Mouse (Mus musculus): ENCODE results near the gene Pithd1.
"Not testable (repeated sequence)": the region's sequence is repeated elsewhere in the genome, so short reads cannot be mapped to it uniquely, and the experiment has no call there.

The Pithd1 gene

DNA sequence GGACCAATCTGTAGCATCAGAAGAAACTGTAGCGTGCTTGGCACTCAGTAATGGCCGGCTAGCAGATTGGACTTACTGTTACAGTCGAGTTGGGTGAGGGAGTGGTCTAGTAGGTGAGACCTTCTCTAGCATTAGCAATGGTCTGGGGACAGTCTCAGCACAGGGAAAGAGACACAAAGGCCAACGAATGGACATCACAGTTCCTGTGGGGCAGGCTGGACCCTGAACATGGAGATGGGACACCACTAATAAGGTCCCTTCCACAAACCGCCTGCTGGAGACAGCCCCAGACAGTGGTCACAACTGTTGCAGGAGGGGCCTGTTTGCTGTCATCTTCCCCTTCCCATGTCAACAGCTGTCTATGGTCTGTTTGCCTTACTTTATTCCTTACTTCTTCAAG, 25.4 kb downstream of the Pithd1 start:
- DNase-seq (ENCODE audit: low spot score), result no peak

- DNase-seq (ENCODE audit: low spot score), result no peak
These were observed 26.3 kb downstream of the Pithd1 start for GRCm38 (mm10) chr4:135960717-135961116.

GRCm38 (mm10) chr4:135958354-135958753, 28.7 kb downstream of the Pithd1 start:
- no peak for DNase-seq (ENCODE audit: low spot score)

- DNase-seq (ENCODE audit: low spot score), result no peak
These were observed 31.2 kb downstream of the Pithd1 start for GRCm38 (mm10) chr4:135955886-135956285.

GRCm38 (mm10) chr4:135954241-135954640, 32.8 kb downstream of the Pithd1 start:
- no peak for DNase-seq (ENCODE audit: low spot score)

GRCm38 (mm10) chr4:135953179-135953578, 33.9 kb downstream of the Pithd1 start:
- no peak for DNase-seq (ENCODE audit: low spot score)

- DNase-seq (ENCODE audit: low spot score), result no peak
These were observed 35.6 kb downstream of the Pithd1 start for GRCm38 (mm10) chr4:135951505-135951904.

DNA sequence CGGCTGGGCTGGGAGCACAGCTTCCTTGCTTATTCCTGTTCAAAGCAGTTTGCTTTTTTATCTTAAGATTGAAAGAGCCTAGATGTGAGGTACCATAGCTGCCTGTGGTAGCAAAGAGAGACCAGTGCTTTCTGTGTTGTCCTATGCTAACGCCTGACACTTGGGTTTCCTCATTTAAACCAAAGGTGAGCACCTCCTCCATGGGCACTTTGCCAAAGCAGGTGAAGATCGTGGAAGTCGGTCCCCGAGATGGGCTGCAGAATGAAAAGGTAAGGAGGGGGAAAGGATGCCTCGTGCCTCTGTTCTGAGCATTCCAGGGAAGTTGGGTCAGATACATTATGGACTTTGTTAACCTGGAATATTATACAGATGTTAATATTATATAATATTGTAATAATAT, 36.7 kb downstream of the Pithd1 start:
- no peak for DNase-seq (ENCODE audit: low spot score)

GRCm38 (mm10) chr4:135949911-135950310, 37.2 kb downstream of the Pithd1 start:
- no peak for DNase-seq (ENCODE audit: low spot score)

DNA sequence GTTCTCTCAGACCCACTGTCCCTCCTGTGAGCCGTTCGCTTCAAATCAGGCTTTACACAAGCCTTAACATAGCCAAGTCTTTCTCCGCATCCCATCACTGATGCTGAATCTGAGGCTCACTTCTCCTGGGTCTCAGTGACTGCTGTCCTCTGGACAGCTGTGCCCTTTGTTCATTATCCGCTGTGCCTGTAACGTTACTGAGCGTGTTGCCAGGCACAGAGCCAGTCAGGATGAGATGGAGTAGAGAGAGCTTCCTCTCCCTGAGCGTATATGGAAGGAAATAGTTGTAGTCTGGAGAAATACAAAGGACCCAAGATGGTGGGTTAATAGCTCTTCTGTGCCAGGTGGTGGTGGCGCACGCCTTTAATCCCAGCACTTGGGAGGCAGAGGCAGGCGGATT, 37.6 kb downstream of the Pithd1 start:
- no peak for DNase-seq (ENCODE audit: low spot score)

GRCm38 (mm10) chr4:135948142-135948541, 38.9 kb downstream of the Pithd1 start:
- DNase-seq (ENCODE audit: low spot score), result no peak

DNA sequence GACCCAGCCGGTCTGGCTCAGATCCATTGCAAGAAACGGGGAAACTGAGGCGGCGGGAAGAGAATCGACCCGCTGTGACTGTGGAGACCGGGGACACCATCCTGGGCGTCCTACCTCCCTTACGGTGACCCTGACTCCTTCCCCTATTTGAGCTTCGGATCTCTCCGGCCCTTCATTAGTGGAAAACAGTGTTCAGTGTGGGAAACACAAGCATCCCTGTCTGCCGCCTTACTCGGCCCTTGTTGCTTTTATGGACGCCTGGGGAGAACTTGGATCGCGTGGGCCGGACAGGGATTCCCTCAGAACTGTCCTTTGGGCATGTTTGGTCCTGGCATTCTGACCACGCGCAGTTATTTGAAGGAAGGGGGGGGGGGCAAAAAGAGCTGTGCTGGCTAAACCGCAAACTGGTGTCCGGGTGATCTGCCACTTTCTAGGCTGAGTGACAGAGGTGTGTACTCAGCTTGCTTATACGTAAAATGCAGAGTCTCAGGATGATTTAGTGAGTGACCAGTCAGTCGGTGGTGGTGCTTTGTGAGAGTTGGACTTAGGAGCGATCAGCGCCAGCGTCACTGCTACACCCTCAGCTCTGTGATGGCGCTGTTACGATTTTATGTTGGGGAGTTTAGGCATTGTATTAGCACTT, 40.3 kb downstream of the Pithd1 start:
- no peak for DNase-seq (ENCODE audit: low spot score)

DNA sequence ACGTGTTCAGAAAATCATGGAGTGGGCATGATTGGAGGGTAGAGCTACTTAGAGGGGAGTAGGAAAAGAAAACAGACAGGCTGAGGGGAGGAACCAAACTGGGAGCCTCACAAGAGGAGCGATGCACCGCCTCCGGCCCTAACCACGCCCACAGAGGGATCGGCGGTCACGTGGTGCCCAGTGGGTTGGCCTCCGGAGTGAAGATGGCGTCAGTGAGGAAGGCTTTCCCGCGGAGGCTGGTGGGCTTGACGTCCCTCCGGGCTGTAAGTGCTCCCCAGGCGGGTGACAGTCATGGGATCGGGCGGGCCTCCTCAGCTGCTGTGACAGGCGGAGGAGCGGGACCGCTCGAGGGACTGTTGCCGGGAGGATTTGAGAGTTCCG, 40.8 kb downstream of the Pithd1 start, which contains the start of gene Hmgcl:
Hmgcl (plus strand) TSS at position 171 of the 381 bp plus-strand sequence.
- DNase-seq (ENCODE audit: low spot score), result peak; percentile 88

GRCm38 (mm10) chr4:135945706-135946105, 41.4 kb downstream of the Pithd1 start:
- DNase-seq (ENCODE audit: low spot score), result no peak

- no peak for DNase-seq (ENCODE audit: low spot score)
These were observed 43.7 kb downstream of the Pithd1 start for GRCm38 (mm10) chr4:135943389-135943788.

- no peak for DNase-seq (ENCODE audit: low spot score)
These were observed 44.9 kb downstream of the Pithd1 start for GRCm38 (mm10) chr4:135942193-135942592.

GRCm38 (mm10) chr4:135941026-135941425, 46.0 kb downstream of the Pithd1 start:
- DNase-seq (ENCODE audit: low spot score), result not testable (repeated sequence)

- no peak for DNase-seq (ENCODE audit: low spot score)
These were observed 48.2 kb downstream of the Pithd1 start for GRCm38 (mm10) chr4:135938858-135939257.

DNA sequence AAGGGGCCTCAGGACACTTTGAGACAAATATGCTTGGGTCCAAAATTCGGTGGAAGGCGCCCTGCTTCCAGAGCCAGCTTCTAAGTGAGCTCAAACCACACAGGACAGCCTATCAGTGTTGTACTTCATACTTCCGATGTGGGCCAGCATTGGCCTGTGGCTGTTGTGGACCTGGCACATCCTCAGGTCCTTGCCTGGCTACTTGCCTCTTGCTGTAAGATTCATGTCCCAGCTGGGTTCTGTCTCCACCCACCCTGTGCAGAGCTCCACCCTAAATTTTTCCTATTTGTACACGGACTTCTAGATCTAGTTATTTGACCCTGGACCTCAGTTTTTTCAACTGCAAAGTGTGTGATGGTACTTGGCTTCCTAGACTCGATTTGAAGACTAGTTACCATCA, 51.6 kb downstream of the Pithd1 start:
- no peak for DNase-seq (ENCODE audit: low spot score)

- no peak for DNase-seq (ENCODE audit: low spot score)
These were observed 52.2 kb downstream of the Pithd1 start for GRCm38 (mm10) chr4:135934708-135935500.

GRCm38 (mm10) chr4:135931832-135932231, 55.2 kb downstream of the Pithd1 start:
- no peak for DNase-seq (ENCODE audit: low spot score)

DNA sequence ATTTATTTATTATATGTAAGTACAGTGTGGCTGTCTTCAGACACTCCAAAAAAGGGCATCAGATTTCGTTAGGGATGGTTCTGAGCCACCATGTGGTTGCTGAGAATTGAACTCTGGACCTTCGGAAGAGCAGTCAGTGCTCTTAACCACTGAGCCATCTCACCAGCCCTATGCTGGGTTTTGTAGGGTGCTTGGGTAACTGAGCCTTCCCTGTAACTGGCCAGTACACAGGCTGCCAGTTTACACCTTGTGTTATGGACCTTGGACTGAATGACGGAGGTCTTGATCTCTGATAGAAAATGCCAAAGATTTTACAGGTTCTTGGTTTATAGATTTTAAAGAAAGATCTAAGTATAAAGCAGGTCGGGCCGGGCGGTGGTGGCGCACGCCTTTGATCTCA, 56.8 kb downstream of the Pithd1 start:
- no peak for DNase-seq (ENCODE audit: low spot score)

DNA sequence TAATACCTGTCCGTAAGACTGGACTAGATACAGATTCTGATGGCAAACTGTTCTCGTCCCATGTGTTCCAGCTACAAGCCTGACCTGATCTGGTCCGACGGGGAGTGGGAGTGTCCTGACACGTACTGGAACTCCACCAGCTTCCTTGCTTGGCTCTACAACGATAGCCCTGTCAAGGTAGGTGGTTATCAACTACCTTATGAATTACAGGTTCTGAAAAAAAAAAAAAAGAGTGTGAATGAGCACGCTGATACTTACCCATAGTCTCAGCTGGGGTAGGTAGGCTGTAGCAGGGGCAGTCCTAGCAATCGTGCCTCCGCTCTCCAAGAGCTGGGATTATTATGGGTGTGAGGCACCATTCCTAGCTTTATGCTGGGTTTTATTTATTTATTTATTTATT, 57.2 kb downstream of the Pithd1 start:
- no peak for DNase-seq (ENCODE audit: low spot score)

DNA sequence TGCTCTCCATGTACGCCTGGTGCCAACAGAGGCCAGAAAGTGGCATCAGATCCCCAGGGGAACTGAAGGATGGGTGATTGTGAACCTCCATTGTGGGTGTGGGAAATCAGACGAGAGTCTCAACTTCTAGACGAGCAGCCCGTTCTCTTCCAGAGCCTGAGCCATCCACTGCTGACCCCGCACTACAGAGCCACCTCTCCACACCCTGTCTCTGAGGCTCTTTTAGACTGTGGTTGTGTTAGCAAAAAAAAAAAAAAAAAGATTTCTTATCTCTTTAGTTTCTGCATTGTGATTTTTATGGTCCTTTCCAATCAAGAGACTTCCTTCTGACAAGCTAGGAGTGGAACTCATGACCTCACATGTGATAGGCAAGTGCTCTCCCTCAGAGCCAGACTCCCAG, 57.7 kb downstream of the Pithd1 start:
- no peak for DNase-seq (ENCODE audit: low spot score)
